Mouse (Mus musculus): ENCODE data around the gene Mical3. TPM values are rescaled to one million over a fixed set of nuclear protein-coding genes. Genes with fewer than 3 reads are reported as not detected.

Gene Mical3
- total RNA-seq, 2 experiments from 2014 or later = 88.3 to 103 TPM

DNA sequence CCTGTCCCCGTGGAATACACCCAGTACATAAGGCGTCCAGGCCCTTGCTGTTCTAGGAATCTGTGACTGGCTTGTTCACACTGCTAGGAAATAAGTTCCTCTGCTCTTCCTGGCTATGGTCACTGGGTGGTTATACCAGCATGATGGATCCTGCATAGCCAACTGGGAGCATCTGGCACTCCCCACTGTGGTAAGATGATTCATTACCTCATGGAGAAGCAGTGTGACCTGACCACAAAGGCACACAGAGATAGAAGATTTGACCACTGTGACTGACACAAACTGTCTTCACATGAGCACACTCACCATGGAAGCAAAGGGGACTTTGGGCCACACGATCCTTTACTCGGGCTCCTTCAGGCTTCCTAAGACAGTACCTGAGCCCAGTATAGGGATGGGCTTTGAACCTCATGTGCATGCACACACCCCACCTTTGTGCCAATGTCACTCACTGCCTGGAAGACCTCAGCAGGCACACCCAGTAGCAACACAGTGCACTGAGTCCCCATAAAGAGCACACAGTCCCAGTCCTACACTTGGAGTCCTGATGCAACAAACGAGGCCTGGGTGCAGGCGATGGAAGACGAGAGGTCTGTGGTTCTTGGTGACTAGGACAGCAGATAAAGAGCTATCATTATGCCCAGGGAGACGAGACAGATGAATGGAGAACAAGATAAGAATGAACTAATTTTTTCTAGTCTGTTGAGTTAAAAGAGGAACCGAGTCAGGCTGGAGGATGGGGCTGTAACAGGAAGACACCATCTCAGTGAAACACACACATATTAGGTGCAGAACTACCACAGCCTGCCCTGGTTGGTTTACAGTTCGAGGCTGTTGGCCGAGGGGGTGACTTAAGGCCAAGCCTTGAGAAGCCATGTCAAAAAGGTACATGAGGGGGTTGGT, 174.3 kb downstream of the Mical3 start:
- DNase-seq = no peak

DNA sequence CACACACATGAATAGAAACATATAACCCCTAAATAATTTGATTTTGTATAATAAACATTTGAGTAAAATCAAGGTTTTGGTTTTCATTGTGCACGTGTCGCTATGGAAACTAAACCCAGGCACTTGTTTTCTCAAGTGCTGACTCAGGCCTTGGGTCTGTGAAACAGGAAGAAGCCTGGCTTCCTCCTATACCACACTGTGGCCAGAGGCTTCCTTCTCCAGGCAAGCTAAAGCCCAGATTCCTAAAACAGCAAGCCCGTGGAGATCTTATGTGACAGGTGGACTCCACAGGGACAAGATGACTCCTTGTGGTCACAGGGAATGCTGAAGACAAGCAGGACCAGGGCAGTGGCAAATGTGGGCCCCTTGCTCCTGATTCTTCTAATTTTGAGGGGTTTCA, 175.6 kb downstream of the Mical3 start:
- DNase-seq = no peak

DNA sequence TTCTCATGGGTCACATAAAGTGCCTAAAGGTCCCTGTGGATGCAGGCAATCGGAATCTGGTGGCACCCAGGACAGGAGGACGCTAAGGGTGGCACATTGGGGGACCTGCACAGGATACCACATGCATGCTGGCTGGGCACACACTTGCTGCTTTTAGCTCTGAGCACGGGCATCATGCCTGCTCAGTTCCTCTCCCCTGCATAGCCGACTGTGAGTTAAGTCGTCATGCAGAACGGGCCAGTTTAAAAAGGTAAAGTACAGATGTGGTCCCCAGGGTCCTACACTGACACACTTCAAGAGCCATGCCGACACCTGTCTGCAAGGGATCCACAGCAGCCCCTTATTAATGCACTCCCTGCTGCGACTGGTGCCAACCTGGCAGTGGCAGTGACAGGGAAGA, 176.6 kb downstream of the Mical3 start:
- DNase-seq = no peak

DNA sequence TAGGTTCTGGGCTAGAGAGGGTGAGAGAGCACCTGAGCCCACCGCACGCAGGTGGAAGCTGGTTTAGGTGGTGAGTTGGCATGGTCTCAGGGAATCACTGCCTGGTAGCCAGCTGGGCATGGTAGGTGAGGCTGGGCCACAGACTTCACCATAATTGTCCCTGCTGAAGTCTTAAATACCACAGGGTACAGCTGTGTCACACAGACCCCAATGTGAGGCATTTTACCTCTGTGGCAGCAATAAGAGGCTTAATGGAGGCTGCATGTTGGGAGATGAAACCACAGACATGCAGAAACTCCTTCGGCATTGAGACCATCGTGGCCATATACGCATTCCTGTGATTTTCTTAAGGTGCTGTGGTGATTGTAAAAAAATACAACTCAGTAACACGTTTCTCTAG, 178.3 kb downstream of the Mical3 start:
- no peak for DNase-seq

DNA sequence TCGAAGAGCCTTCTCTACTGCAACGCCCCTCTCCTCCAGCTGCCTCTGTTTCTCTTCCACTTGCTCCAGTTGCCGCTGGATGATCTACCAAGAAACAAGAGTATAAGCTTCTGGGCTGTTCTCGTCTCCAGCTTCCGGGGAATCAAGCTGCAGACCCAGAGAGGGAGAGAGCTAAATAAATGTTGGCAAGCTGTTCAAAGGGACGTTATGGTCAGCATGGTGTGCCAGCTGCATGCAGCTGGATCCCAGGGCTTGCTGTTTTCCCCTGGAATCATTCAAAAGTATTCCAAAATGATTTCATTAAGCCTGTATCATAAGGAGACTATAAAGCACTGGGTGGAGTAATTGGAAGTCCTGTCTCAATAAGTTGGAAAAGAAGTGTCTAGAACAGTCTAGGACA, 179.5 kb downstream of the Mical3 start:
- no peak for DNase-seq

DNA sequence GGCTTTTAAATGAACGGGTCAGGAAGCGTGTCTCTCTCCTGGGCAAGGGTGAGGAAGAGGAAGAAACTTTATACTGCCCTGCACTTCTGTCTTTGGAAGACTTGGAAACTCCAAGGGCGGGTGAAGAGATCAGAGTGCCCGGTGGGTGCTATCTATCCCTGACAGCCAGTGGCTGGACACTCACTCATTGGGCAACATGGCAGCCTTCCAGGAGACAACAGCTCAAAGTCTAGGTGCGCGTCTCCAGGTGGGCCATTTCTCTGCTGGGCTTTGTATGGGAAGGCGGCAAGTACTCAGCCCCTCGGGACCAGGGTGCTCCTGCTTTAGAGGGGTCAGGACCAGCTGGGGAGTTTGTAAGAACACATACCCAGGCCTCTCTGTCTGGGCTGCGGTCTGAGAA, 185.3 kb downstream of the Mical3 start:
- no peak for DNase-seq

DNA sequence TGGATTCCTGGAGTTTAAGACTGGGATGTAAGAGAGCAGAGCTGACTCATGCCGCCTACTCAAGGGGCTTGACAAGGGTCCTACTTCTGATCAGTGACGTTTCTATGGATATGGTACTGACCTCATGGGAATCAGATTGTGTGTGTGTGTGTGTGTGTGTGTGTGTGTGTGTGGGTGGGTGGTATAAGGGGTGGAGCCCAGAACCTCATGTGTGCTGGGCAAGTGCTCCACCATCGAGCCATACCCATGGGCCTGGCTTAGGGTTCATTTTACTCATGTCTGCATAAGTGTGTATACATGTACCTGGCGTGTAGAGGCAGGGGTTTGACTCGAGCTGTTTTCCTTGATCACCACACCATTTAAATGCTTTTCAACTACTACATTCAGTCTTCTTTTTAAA, 186.8 kb downstream of the Mical3 start:
- DNase-seq = no peak

DNA sequence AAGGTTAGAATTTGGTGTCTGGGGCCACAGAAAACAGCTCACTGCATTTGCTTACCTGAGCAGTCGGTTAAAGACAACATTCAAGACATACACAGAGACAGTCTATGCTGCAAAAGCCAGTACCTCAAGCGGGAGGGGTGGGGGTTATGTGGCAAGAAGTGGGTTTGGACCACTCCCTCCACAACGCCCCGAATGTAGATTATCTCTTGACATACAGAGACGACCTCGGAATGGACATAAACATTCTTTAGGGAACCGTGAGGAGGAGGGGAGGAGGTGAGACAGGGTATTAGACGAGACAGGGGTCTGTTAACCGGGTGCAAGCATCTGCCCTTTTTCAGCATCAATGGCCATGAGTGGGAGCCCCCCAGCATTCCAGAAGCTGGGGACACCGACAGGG, 187.2 kb downstream of the Mical3 start:
- no peak for DNase-seq

DNA sequence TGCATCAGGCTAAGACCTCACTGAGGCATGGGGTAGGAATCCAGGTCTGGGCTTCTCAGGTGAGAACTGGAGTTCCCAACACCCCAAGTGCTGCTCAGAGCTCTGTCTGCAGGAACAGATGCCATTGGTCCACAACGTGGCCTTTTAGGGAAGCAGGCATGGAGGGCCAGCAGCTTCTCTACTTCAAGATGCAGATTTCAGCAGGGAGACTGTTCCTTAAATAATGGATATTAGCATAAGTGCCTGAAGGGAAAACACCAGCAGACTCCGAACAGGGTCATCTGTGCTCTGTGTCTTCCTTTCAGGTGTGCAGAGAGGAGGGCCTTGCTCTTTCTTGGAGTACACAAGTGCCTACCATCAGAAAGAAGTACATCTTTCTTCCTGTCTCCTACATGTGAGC, 187.7 kb downstream of the Mical3 start:
- DNase-seq = no peak

DNA sequence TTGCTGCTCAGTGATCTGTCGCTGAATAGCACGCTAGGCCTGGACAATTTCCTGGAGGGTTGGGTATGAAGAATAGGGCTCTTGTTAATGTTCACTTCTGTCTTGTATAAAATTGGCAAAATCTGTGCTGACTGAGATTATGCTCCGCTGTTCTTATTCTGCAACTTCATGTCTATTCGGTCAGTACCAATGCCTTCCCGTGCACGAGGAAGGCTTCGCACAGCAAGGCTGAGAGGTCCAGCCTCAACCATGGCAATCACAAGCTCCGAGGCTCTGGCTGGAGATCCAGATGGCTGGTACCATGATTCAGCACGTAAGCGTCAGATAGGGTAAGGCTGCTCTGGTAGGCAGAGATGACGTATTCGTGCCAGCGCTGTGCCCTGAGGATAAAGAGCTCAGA, 189.2 kb downstream of the Mical3 start:
- DNase-seq = peak in 1 of 2 experiments; percentile 32

DNA sequence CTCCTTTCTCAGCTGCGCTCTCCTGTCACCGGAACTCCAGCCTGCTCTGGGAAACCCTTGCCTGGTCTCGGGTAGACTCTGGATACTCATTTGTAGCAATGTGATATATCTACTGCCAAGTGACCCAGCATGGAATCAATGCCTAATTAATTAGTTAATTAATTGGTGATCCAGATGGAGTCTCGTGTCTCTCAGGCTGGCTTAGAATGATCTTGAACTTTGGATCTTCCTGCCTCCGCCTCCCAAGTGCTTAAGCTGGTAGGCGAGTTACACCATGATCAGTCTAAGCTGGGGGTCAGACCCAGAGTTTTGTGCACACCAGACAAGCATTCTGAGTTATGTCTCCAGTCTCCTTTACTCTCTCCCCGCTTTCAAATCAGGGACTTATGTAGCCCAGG, 189.7 kb downstream of the Mical3 start:
- no peak for DNase-seq

DNA sequence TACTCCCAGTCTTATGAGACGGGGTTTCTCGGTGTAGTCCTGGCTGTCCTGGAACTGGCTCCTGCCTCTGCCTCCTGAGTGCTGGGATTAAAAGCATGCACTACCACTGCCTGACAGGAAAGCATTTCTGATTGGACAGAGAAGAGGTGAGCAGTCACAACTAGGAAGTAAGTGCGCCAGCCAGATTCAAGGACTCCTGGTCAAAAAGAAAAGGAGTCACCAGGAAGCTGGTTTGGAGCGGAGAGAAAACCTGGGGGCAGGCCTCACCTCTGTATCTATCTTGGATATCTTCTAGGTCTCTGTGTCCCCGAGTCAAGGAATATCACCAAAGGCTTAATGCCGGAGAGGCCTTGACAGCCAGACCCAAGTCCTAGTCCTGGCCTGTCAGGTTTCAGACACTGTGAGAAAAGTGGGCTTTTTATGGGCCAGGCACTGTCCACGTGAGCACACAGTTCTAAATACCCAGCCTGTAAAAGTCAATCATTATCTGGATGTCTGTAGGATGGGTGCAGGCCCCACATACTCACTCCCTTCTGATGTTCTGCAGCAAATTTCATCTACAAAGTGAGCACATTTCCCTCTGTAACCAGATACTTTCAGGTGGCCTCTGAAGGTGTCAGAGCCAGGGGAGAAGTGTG, 190.2 kb downstream of the Mical3 start:
- no peak for DNase-seq

DNA sequence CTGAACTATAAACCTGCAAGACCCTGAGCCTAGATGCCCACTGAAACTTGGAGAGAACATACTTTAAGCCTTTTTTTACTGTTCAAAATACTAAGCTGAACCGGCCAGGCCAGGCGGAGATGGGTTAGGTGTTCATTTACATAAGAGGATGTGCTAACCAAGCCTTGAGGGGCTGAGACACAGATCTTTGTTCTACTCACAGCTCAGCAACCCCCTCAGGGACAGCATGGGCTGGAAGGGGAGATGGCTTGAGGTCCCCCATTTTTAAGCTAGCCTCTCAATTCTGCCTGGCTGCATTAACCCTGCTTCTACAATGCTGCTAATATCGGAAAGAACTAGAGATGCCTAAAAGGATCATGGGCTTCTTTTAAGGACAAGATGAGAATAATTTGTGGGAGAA, 191.0 kb downstream of the Mical3 start:
- no peak for DNase-seq

DNA sequence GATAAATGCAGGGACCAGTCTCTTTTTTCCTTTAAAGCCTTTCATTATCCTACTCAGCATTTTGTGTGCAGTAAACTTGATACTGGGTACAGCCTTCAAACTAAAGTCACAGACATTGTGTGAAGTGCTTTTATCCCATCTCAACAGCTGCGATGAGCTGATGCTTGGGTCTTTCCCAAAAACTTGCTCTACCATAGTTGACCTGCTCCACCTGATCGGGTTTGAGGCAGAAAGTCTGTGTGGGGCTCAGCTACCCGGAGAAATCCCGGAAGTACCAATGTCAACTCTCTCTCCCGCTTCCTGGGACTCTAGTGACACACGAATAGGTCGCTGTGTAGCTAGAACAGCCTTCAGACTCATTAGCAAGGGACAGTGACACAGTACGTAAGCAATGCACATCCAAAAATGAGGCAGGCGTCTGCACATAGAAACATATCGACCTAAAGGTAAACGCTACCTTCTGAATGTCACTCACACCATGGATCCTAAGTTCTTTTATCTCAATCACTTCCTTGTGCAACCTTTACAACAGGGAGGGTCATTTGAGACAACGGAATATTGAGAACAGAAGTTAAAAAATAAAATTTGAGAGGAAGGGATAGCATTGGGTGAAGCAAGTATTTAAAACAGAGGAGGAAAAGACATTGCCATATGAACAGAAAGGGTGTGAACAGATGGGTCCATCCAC, 191.9 kb downstream of the Mical3 start:
- no peak for DNase-seq

DNA sequence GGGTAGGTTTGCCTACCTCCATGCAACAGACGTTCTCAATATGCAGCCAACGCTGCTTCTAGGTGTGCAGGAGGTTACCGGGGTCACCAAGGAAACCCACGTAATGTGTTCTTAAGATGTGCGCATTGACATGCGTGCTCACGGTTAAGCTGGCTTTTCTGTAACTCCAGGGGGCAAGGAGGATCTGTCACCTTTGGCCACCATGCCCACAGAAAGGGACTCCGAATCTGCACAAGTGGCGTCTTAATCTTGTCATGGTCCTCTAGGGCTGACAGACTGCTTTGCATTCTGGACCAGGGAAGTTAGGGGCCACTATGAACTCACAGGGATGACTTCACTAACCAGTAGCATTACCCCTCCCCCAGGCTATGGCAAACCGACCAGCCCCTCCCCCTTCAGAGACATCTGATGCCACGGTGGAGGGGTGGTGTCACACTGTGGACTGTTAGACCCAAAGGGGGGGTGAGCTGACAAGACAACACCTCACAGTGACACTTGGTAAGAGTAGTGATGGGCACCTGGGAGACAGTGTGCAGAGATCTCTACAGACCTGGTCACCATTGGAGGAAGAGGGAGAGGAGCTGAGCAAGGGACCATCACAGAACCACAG, 192.7 kb downstream of the Mical3 start:
- no peak for DNase-seq

DNA sequence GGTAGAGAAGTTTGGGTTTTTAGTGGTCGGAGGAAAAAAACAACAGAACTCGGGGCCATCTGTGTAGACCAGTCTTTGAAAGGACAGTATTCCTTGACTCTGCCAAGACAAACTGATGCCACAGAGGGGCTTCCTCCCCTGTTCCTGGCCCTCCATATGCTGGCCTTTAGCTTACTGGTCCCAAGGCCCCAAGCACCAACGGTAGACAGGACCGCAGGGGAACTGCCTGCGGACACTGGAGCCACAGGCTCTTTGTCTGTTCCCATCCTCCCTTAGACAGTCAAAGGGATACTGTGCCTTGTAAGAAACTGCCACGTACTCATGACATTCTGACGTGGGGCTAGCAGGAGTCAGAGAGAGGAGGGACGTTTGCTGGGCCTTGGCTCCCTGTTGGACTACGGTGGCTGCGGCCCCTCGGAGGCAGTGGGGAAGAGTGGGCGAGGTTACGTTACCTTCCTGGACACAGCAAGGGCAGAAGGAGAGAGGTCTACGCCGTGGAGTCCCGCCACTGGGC, 193.6 kb downstream of the Mical3 start:
- no peak for DNase-seq

DNA sequence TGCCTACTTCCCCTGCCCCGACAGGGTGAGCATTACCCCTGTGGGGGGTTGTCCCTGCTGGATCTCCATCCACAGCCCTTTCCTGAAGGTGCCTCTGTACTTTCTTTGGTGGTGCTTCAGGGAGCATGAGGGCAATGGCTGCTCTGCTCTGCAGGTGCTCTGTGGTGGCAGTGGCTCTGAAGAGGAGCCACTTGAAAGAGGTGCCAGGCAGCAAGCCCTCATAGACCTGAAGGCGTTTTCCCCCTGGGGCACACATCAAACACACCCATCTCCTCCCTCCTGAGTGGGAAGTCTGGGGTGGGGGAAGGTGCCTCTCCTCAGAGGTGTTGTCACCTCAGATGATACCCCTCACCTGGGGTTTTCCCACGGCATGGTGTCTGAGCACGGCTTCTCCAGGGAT, 196.6 kb downstream of the Mical3 start:
- DNase-seq = no peak

DNA sequence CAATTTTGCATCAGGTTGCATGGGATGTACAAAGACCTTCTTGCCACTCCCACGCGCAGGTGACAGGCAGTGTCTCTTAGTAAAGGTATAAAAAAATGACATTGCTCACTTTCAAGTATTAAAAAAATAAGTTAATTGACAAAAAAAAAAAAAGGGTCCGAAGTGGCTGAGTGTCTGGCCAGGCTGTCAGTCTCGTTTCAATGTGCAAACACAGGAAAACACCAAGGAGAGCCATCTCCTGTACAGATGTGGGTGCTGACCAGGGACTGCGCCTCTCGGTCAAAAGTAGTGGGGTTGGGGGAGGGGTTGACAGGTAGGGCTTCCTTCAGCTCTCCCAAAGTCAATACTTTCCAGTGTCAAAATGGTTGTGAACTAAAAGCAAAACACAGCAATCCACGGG, 197.1 kb downstream of the Mical3 start:
- no peak for DNase-seq

DNA sequence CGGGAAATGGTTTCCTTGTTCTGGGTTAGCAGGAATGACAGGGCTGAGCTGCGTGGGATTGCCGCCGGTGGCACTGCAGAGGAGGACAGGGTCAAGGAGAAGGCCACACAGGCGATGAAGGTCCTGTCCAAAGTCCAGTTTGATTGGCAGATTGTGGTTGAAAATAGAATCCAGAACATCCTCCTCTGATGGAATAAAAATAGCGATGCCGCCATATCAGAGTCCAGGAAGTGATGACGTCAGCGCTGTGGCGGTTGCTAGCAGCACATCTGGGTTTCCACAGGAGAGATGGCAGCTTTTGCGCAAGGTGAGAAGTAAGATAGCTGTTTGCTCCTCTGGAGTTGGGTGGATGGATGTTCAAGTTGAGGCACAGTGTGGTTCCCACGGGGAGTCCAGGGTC, 198.2 kb downstream of the Mical3 start:
- no peak for DNase-seq

DNA sequence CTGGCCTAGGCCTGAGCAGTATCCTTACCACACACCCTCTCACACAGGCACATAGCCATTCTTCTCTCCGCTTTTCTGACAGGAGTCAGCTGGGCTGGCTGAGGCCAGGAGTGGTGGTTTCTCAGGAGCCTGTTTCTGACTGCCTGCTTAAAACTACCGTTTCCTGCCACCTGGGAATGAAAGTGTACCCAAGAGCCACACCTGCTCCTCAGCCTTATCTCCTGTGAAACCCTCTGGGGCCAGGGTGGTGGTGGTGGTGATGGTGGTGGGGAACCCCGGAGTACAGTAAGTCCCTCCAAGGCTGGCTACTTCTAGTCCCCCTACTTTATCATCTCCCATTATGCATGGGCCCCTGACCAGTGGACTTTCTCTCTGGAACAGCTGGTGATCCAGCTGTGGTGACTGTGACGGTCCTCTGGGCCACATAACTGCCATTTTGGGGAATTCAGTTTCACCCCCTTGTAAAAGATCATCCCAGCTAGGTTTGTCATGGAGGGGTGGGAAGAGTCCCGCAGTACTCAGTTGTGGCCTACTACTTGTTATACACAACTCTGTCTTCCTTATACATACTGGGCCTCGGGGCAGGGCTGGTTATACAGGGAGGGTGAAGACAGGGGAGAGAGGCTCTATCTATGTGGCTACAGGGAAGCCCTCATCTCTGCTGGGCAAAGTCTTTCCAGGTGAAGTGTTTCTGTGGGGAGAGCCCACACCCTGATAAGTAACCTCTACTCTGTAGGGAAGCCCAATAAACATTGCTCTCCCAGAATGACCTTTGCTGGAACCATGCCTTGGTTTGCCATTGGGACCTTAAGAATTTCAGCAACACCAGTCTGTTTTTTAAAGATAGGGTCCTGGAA, 200.1 kb downstream of the Mical3 start:
- no peak for DNase-seq

DNA sequence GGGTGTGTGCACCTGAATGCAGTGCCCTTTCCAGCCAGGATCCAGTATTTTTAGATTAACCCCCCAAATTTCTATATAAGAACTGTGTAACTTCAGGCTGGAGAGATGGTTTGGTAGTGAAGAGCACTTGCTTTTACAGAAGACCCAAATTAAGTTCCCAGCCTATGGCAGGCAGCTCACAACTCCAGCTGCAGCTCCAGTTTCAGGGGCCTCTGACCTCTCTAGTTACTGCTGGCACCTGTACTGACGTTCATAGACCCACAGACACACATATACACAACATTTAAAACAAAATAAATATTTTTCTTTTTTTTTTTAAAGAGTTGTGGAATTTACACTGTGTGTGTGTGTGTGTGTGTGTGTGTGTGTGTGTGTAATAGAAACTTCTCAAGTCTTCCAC, 201.4 kb downstream of the Mical3 start:
- no peak for DNase-seq

DNA sequence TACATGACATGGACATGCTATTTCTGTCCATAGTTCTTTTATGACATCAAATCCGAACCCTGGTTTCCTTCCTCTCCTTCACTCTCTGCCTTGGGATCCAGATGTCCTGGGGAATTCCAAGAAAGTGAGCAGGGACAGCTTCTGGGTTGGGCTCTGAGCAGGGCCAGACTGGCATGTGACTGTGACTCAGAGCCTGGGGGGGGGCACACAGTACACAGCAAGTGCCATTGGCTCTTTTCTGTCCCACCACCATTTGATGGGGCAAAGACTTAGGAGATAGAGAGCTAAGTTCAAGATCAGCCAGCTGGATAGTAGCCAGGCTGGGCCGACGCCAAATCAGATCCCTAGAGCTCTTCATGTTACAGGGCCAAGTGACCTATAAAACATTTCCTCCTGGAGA, 203.0 kb downstream of the Mical3 start:
- no peak for DNase-seq

Data from layer of hippocampus, postnatal 36 days (tissue).